Mouse (Mus musculus) MEL (cell line): ENCODE data around the gene Pi4k2b. TPM values are rescaled to one million over a fixed set of nuclear protein-coding genes. Genes with fewer than 3 reads are reported as not detected.

Experiments used
- DNase-seq: peaks from one replicate; pipeline ENCODE4 v3.0.0; 2011; ENCODE audit warnings: low read depth, low spot score
- H3K27ac ChIP-seq: 2 replicates; pipeline ENCODE4 v1.5.1; 2012; ENCODE audit warnings: low read depth, mild to moderate bottlenecking, control low read depth, low read length, moderate library complexity; ENCODE audit not compliant: control insufficient read depth
- H3K27me3 ChIP-seq, 2 experiments: fragments of 150-350 bp in 1 of 2; sonication (generic) in 1 of 2; 2 replicates each; pipeline ENCODE4 v1.6.1; 2012; ENCODE audit warnings: low read length in 2 of 2, mild to moderate bottlenecking in 2 of 2, improper control_type of control experiment in 1 of 2, moderate library complexity in 1 of 2; ENCODE audit not compliant: insufficient read depth in 2 of 2, control insufficient read depth in 1 of 2
- H3K36me3 ChIP-seq, 2 experiments: 2 replicates each; pipeline ENCODE4 v1.6.1; 2012 to 2014; ENCODE audit warnings: low read length in 2 of 2, improper control_type of control experiment in 1 of 2, inconsistent platforms in 1 of 2, mild to moderate bottlenecking in 1 of 2; ENCODE audit not compliant: insufficient read depth in 2 of 2, control insufficient read depth in 1 of 2
- H3K4me1 ChIP-seq, 2 experiments: fragments of 150-350 bp in 1 of 2; sonication (generic) in 1 of 2; 2 replicates each; pipeline ENCODE4 v1.6.1; 2012; ENCODE audit warnings: low read length in 2 of 2, improper control_type of control experiment in 1 of 2, mild to moderate bottlenecking in 1 of 2; ENCODE audit not compliant: insufficient read depth in 2 of 2, control insufficient read depth in 1 of 2
- H3K4me3 ChIP-seq, 2 experiments: fragments of 150-350 bp in 1 of 2; sonication (generic) in 1 of 2; 2 replicates each; pipeline ENCODE4 v1.5.1; 2012; ENCODE audit warnings: low read depth in 2 of 2, low read length in 2 of 2, mild to moderate bottlenecking in 2 of 2, moderate library complexity in 2 of 2, control low read depth in 1 of 2, improper control_type of control experiment in 1 of 2; ENCODE audit not compliant: control insufficient read depth in 1 of 2, insufficient read depth in 1 of 2
- H3K79me2 ChIP-seq: 2 replicates; pipeline ENCODE4 v1.6.1; 2012; ENCODE audit warnings: mild to moderate bottlenecking, low read length, moderate library complexity; ENCODE audit not compliant: control insufficient read depth, poor library complexity, insufficient read depth
- H3K9ac ChIP-seq: 2 replicates; pipeline ENCODE4 v1.6.1; 2012; ENCODE audit warnings: low read depth, mild to moderate bottlenecking, control low read depth, low read length, moderate library complexity; ENCODE audit not compliant: control insufficient read depth, poor library complexity, severe bottlenecking
- H3K9me3 ChIP-seq: fragments of 150-350 bp; sonication (generic); replicated peaks from 2 replicates; pipeline ENCODE4 v1.6.1; 2012; ENCODE audit warnings: mild to moderate bottlenecking, low read length, improper control_type of control experiment, moderate library complexity; ENCODE audit not compliant: insufficient read depth
- CHD2 ChIP-seq: IDR thresholded peaks from 2 replicates; pipeline ENCODE4 v1.6.1; 2011; ENCODE audit warnings: low read length, improper control_type of control experiment
- CTCF ChIP-seq, 3 experiments: IDR thresholded peaks in 2 of 3; conservative IDR thresholded peaks in 1 of 3; 2 replicates each; pipeline ENCODE4 v1.5.1; 2011 to 2012; ENCODE audit warnings: low read length in 3 of 3, low read depth in 2 of 3, mild to moderate bottlenecking in 2 of 3, improper control_type of control experiment in 1 of 3, inconsistent platforms in 1 of 3, mixed read lengths in 1 of 3, moderate library complexity in 1 of 3; ENCODE audit not compliant: control insufficient read depth in 1 of 3, insufficient read depth in 1 of 3, poor library complexity in 1 of 3, severe bottlenecking in 1 of 3
- ELF1 ChIP-seq: IDR thresholded peaks from 2 replicates; pipeline ENCODE4 v1.6.1; 2014; ENCODE audit warnings: low read depth, mild to moderate bottlenecking, inconsistent platforms, low read length, improper control_type of control experiment, moderate library complexity
- EP300 ChIP-seq, 2 experiments: IDR thresholded peaks; 2 replicates each; pipeline ENCODE4 v1.6.1; 2011; ENCODE audit warnings: improper control_type of control experiment in 2 of 2, low read length in 2 of 2, low read depth in 1 of 2, mild to moderate bottlenecking in 1 of 2
- ETS1 ChIP-seq: IDR thresholded peaks from 2 replicates; pipeline ENCODE4 v1.6.1; 2012; ENCODE audit warnings: low read depth, mild to moderate bottlenecking, inconsistent platforms, low read length, improper control_type of control experiment, moderate library complexity
- JUND ChIP-seq: IDR thresholded peaks from 2 replicates; pipeline ENCODE4 v1.6.1; 2011; ENCODE audit warnings: low read depth, mild to moderate bottlenecking, improper control_type of control experiment, low read length
- MAX ChIP-seq: IDR thresholded peaks from 2 replicates; pipeline ENCODE4 v1.6.1; 2011; ENCODE audit warnings: low read length, improper control_type of control experiment
- MEF2A ChIP-seq: IDR thresholded peaks from 2 replicates; pipeline ENCODE4 v1.6.1; 2014; ENCODE audit warnings: low read depth, mild to moderate bottlenecking, inconsistent platforms, low read length, improper control_type of control experiment; ENCODE audit not compliant: poor library complexity, insufficient replicate concordance, severe bottlenecking; ENCODE audit errors: extremely low read depth
- MXI1 ChIP-seq: IDR thresholded peaks from 2 replicates; pipeline ENCODE4 v1.6.1; 2011; ENCODE audit warnings: mild to moderate bottlenecking, low read depth, low read length, improper control_type of control experiment
- POLR2A ChIP-seq, 2 experiments: IDR thresholded peaks; 2 replicates each; pipeline ENCODE4 v1.6.1; 2011 to 2012; ENCODE audit warnings: low read length in 2 of 2, mild to moderate bottlenecking in 2 of 2, control low read depth in 1 of 2, improper control_type of control experiment in 1 of 2, low read depth in 1 of 2, moderate library complexity in 1 of 2; ENCODE audit not compliant: control insufficient read depth in 1 of 2, insufficient read depth in 1 of 2, poor library complexity in 1 of 2
- POLR2AphosphoS5 ChIP-seq: IDR thresholded peaks from 2 replicates; pipeline ENCODE4 v1.6.1; 2012; ENCODE audit warnings: low read depth, borderline replicate concordance, mild to moderate bottlenecking, inconsistent platforms, low read length, moderate library complexity, mixed read lengths
- SIN3A ChIP-seq: IDR thresholded peaks from 2 replicates; pipeline ENCODE4 v1.6.1; 2012; ENCODE audit warnings: low read length, improper control_type of control experiment, inconsistent platforms
- SMC3 ChIP-seq: IDR thresholded peaks from 2 replicates; pipeline ENCODE4 v1.6.1; 2011; ENCODE audit warnings: low read depth, low read length, improper control_type of control experiment
- TBP ChIP-seq: IDR thresholded peaks from 2 replicates; pipeline ENCODE4 v1.8.0; 2011; ENCODE audit warnings: low read depth, low read length, improper control_type of control experiment
- UBTF ChIP-seq: IDR thresholded peaks from 2 replicates; pipeline ENCODE4 v1.6.1; 2012; ENCODE audit warnings: low read depth, mild to moderate bottlenecking, inconsistent platforms, low read length, improper control_type of control experiment, moderate library complexity, borderline replicate concordance; ENCODE audit not compliant: insufficient read depth
- USF2 ChIP-seq, 2 experiments: IDR thresholded peaks; 2 replicates each; pipeline ENCODE4 v1.6.1; 2011 to 2012; ENCODE audit warnings: improper control_type of control experiment in 2 of 2, low read length in 2 of 2, borderline replicate concordance in 1 of 2, inconsistent platforms in 1 of 2, low read depth in 1 of 2, mild to moderate bottlenecking in 1 of 2; ENCODE audit not compliant: insufficient read depth in 1 of 2
- ZKSCAN1 ChIP-seq: IDR thresholded peaks from 2 replicates; pipeline ENCODE4 v1.6.1; 2012; ENCODE audit warnings: low read depth, mild to moderate bottlenecking, inconsistent platforms, low read length, improper control_type of control experiment, moderate library complexity
- polyA plus RNA-seq, 2 experiments: library from polyadenylated mRNA; stranded (reverse) in 1 of 2; unstranded in 1 of 2; fragments of >175 nt in 1 of 2; fragments of >200 nt in 1 of 2; gene quantifications; 2 replicates each; pipeline versions ENCODE4 v1.2.1 to v1.2.4; 2012; ENCODE audit warnings: low replicate concordance in 2 of 2, low read depth in 1 of 2; ENCODE audit not compliant: insufficient read length in 2 of 2, insufficient read depth in 1 of 2, missing spikeins in 1 of 2
- total RNA-seq: library from RNA; depleted of rRNA; stranded (reverse); fragments of 300-350 nt; gene quantifications from 2 replicates; pipeline ENCODE4 v1.2.3, GENCODE M21; 2012

Pi4k2b gene
- total and polyA plus RNA-seq, 3 experiments = 10.4 to 11.0 TPM; not detected in 1

DNA sequence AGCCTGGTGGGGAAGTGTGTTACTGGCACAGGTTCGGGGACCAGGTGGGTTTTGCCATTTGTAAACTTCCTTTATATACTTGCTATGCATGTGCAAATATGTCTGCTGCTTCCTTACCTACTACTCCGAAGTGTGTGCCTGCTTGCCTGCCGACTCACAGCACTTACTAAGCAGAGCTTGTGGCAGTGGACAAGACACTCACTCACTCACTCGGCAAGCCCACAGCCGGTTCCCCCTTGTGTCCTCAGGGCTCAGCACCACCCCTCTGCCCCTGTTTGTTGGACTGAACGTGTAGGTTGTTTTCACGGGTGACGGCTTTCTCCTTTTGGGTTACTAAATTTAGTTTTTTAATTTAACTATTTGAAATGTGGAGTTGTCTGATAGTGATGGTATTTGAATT lies 65.0 kb downstream of the Pi4k2b start:
- Histone ChIP-seq H3K9me3 (no peaks in the 10 kb centered on the region), H3K4me3 (no peak overlapping the region), H3K9ac (no peak overlapping the region), H3K36me3 (no peaks in the 10 kb centered on the region), H3K27ac (no peak overlapping the region), H3K27me3 (no peaks in the 10 kb centered on the region), H3K4me1 (no peaks in the 10 kb centered on the region; a peak in 1 of 4 replicates), H3K79me2 (no peaks in the 10 kb centered on the region)
- no peak for TF ChIP-seq USF2 (IDR thresholded peaks at IDR 0.05; ENCODE audit: borderline replicate concordance in 1 of 2, insufficient read depth in 1 of 2, low read depth in 1 of 2, low read length in 2 of 2)
- no peak for TF ChIP-seq MEF2A
- TF ChIP-seq CTCF (IDR thresholded peaks at IDR 0.05 in 2 of 3, conservative IDR thresholded peaks at IDR 0.05 in 1 of 3; ENCODE audit: control insufficient read depth in 1 of 3, insufficient read depth in 1 of 3, low read depth in 2 of 3, low read length in 3 of 3, poor library complexity in 1 of 3, severe bottlenecking in 1 of 3) = no peak
- DNase-seq = no peak

DNA sequence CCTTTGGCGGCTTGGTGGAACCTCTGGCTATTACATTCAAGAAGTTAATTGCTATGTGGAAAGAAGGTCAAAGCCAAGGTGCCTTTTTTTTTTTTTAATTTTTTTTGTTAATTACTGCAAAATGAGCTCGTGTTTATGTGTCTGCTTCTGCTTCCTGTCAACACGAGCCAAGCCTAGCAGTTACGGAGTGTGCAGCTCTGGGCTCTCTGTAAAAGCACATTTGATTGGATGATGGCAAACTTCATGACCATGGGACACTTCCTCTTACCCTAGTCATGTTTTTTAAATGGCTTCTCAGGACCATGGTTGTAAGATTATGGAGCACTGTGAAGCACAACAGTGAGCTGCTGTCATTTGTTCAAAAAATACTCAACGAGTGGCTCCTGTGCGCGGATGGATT lies 65.7 kb downstream of the Pi4k2b start:
- Histone ChIP-seq H3K36me3 (no peaks in the 10 kb centered on the region), H3K9ac (no peak overlapping the region), H3K79me2 (no peaks in the 10 kb centered on the region), H3K27ac (no peak overlapping the region), H3K4me3 (no peak overlapping the region), H3K27me3 (no peaks in the 10 kb centered on the region), H3K9me3 (no peaks in the 10 kb centered on the region), H3K4me1 (no peaks in the 10 kb centered on the region)
- no peak for TF ChIP-seq ZKSCAN1
- TF ChIP-seq POLR2AphosphoS5 = no peak
- no peak for TF ChIP-seq EP300 (IDR thresholded peaks at IDR 0.05; ENCODE audit: low read depth in 1 of 2, low read length in 2 of 2)
- no peak for TF ChIP-seq ELF1
- no peak for TF ChIP-seq SIN3A
- TF ChIP-seq POLR2A (IDR thresholded peaks at IDR 0.05; ENCODE audit: control insufficient read depth in 1 of 2, insufficient read depth in 1 of 2, low read depth in 1 of 2, low read length in 2 of 2, poor library complexity in 1 of 2) = no peak
- peak; percentile 20 for DNase-seq

DNA sequence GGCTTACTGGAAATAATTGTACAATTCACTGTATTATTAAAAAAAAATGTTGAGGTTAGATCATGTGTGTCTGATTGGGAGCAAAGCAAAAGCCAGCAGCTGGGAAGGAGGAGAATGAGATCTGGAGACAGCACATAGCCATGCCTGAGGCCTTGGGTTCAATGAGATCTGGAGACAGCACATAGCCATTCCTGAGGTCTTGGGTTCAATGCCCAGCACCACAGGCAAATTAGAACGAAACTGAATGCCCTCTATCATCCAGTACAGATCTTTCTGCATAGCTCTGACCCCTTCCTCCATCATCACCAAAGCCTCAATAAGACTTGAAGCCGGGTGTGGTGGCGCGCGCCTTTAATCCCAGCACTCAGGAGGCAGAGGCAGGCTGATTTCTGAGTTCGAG lies 69.1 kb downstream of the Pi4k2b start:
- no peaks in the 10 kb centered on the region for H3K79me2 ChIP-seq
- TF ChIP-seq SMC3 = no peak
- no peak for TF ChIP-seq MXI1
- TF ChIP-seq JUND = no peak
- no peak for TF ChIP-seq UBTF
- TF ChIP-seq ETS1 = no peak
- TF ChIP-seq MAX = no peak
- no peak for TF ChIP-seq CHD2
- no peak for TF ChIP-seq USF2 (IDR thresholded peaks at IDR 0.05; ENCODE audit: borderline replicate concordance in 1 of 2, insufficient read depth in 1 of 2, low read depth in 1 of 2, low read length in 2 of 2)
- TF ChIP-seq TBP = no peak
- no peaks in the 10 kb centered on the region for H3K36me3 ChIP-seq
- H3K4me1 ChIP-seq = no peaks in the 10 kb centered on the region
- no peak overlapping the region for H3K9ac ChIP-seq
- no peak overlapping the region for H3K27ac ChIP-seq
- no peaks in the 10 kb centered on the region for H3K27me3 ChIP-seq
- no peak overlapping the region for H3K4me3 ChIP-seq
- no peak for DNase-seq
- no peaks in the 10 kb centered on the region for H3K9me3 ChIP-seq
